Mouse (Mus musculus) embryonic facial prominence, embryonic 14.5 days (tissue): ENCODE measurements around the gene Uspl1. TPM values are rescaled to one million over a fixed set of nuclear protein-coding genes. Genes with fewer than 3 reads are reported as not detected.

Experiments
- ATAC-seq: fragments of 200-750 bp; cut with Nextera tagmentation; 2 replicates; pipeline ENCODE4 v1.8.0; 2017; ENCODE audit warnings: low read depth, moderate number of reproducible peaks, moderate TSS enrichment
- DNase-seq: peaks from one replicate; pipeline ENCODE4 v3.0.0-alpha.2; 2015; ENCODE audit warnings: low spot score
- H3K27ac ChIP-seq: fragments of 300-500 bp; sonication (generic); replicated peaks from 2 replicates; pipeline ENCODE4 v1.5.1; 2014; ENCODE audit warnings: low read depth, mild to moderate bottlenecking, low read length, moderate library complexity
- H3K27me3 ChIP-seq: fragments of 300-500 bp; sonication (generic); replicated peaks from 2 replicates; pipeline ENCODE4 v1.6.1; 2014; ENCODE audit warnings: low read length; ENCODE audit not compliant: control insufficient read depth, insufficient read depth
- H3K36me3 ChIP-seq: fragments of 300-500 bp; sonication (generic); 2 replicates; pipeline ENCODE4 v1.6.1; 2014; ENCODE audit warnings: low read length, mixed read lengths; ENCODE audit not compliant: control insufficient read depth, insufficient read depth
- H3K4me1 ChIP-seq: fragments of 300-500 bp; sonication (generic); 2 replicates; pipeline ENCODE4 v1.6.1; 2014; ENCODE audit warnings: antibody characterized with exemption, low read length; ENCODE audit not compliant: control insufficient read depth, insufficient read depth
- H3K4me2 ChIP-seq: fragments of 300-500 bp; sonication (generic); 2 replicates; pipeline ENCODE4 v1.6.1; 2014; ENCODE audit warnings: low read depth, mild to moderate bottlenecking, low read length, moderate library complexity, mixed read lengths
- H3K4me3 ChIP-seq: fragments of 300-500 bp; sonication (generic); 2 replicates; pipeline ENCODE4 v1.5.1; 2014; ENCODE audit warnings: low read depth, mild to moderate bottlenecking, low read length
- H3K9ac ChIP-seq: fragments of 300-500 bp; sonication (generic); 2 replicates; pipeline ENCODE4 v1.6.1; 2014; ENCODE audit warnings: low read depth, mild to moderate bottlenecking, low read length, moderate library complexity, mixed read lengths
- H3K9me3 ChIP-seq: fragments of 300-500 bp; sonication (generic); 2 replicates; pipeline ENCODE4 v1.6.1; 2016; ENCODE audit warnings: low read length; ENCODE audit not compliant: control insufficient read depth
- WGBS: fragments of 180-500 bp; shearing (Covaris S2); extraction: QIAGEN DNeasy Blood & Tissue Kit; methylation state at CpG from one replicate; pipeline ENCODE4 v1.1.7; 2014; 5-methylcytosine and 5-hydroxymethylcytosine counted together
- polyA plus RNA-seq: library from polyadenylated mRNA; unstranded; fragments of >200 nt; fragmentation: Nextera tagmentation; extraction: Ambion mirVana; gene quantifications from 2 replicates; pipeline ENCODE4 v1.2.1, GENCODE M21; 2014

The Uspl1 gene
- polyA plus RNA-seq, 1 experiment from 2014 or later = 41.5 TPM

GRCm38 (mm10) chr5:149196611-149197010, 12.5 kb downstream of the Uspl1 start:
- no peak for DNase-seq
- peaks cover 82% of the 10 kb centered on the region for H3K36me3 ChIP-seq
- WGBS = 3% methylated on average over 1 of the region's 1 CpGs

DNA sequence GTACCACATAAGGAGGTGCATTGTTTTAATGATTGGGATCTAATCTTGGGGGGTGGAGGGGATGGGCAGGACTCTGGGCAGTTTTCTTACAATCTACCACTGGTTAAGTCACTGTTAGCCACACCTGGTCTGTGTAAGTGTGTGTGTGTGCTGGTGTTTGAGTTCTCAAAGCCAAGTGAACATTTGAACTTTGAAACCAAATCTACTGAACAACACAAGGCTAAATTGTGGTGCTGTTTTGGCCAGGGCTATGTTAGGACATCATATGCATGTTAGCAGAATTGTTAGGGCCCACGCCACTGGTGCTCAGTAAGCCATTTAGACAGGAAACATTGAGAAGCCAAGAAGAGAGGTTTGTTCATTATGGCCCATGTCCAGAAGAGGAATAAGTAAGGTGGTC, 14.6 kb downstream of the Uspl1 start:
- ATAC-seq (no peak), DNase-seq (no peak)
- Histone ChIP-seq H3K4me2 (no peak overlapping the region), H3K4me1 (0 out of 2 replicates have a peak, but pooled peaks cover 4% of the 10 kb centered on the region), H3K9me3 (no peaks in the 10 kb centered on the region), H3K9ac (no peak overlapping the region), H3K36me3 (peaks cover 85% of the 10 kb centered on the region), H3K27ac (no peak overlapping the region), H3K27me3 (no peaks in the 10 kb centered on the region), H3K4me3 (no peak overlapping the region)
- WGBS = 90% methylated on average over 1 of the region's 1 CpGs

More at GRCm38 (mm10) chr5:149196611-149197010, 12.5 kb downstream of the Uspl1 start:
- Histone ChIP-seq H3K27ac (no peak overlapping the region), H3K4me1 (0 out of 2 replicates have a peak, but pooled peaks cover 4% of the 10 kb centered on the region), H3K4me2 (no peak overlapping the region), H3K4me3 (no peak overlapping the region), H3K27me3 (no peaks in the 10 kb centered on the region), H3K9ac (no peak overlapping the region), H3K9me3 (no peaks in the 10 kb centered on the region)
- no peak for ATAC-seq

DNA sequence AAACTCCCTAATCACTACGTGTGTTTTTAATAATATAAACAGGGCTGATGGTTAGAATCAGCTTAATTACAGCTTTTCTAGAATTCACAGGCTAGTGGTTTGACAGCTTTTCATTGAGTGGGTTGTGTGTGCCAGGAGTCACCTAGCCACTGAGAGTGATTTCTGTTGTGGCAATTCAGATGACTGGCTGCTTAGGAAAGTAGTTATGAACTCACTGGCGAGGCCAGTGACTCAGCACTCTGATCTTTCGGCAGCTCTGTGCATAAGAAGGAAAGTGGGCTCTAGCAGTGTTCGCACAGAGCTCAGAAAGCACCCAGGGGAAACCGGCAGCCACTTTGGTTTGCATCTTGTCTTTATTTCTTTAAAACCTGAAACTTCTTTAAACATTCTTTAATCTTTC, 18.8 kb downstream of the Uspl1 start:
- H3K9ac ChIP-seq = no peak overlapping the region
- H3K9me3 ChIP-seq = no peaks in the 10 kb centered on the region
- H3K27ac ChIP-seq = no peak overlapping the region
- no peak overlapping the region for H3K4me2 ChIP-seq
- H3K36me3 ChIP-seq = peaks cover 84% of the 10 kb centered on the region
- no peaks in the 10 kb centered on the region for H3K4me1 ChIP-seq
- H3K4me3 ChIP-seq = no peak overlapping the region
- ATAC-seq (no peak), DNase-seq (peak; percentile 31)
- 50% methylated on average over 5 of the region's 5 CpGs for WGBS
- no peaks in the 10 kb centered on the region for H3K27me3 ChIP-seq

DNA sequence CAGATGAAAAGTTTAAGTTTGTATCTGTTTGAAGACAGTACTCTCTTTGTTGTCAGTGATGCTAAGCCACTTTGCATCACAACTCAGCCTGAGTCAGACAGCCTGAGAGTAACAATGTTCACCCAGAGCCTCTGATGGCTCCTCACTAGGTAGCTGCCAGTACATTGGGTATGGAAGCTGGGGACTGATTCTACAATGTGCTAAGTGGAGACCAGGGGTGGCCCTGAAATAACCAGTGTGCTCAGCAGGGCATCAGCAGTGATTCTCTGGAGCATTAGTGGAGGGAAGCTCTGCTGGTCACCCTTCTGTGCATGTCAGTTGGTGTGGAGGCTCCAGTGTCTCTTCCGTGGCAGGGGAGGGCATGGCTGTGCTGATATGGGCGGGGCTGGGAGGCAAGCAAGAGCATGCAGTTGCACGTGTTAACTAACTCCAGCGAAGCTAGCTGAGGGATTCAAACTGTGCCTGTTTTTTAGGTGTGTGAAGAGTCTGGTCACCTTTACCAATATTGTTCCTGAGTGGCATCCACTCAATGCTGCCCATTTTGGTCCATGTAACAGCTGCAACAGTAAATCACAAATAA, 19.7 kb downstream of the Uspl1 start:
- DNase-seq (no peak), ATAC-seq (no peak)
- Histone ChIP-seq H3K4me2 (no peak overlapping the region), H3K4me1 (no peaks in the 10 kb centered on the region), H3K9ac (no peak overlapping the region), H3K9me3 (no peaks in the 10 kb centered on the region), H3K27ac (no peak overlapping the region), H3K27me3 (no peaks in the 10 kb centered on the region), H3K4me3 (no peak overlapping the region), H3K36me3 (peaks cover 81% of the 10 kb centered on the region)
- 73% methylated on average over 4 of the region's 4 CpGs for WGBS

- H3K4me1 ChIP-seq = no peaks in the 10 kb centered on the region
Measured at GRCm38 (mm10) chr5:149204822-149205221, 20.7 kb downstream of the Uspl1 start.

GRCm38 (mm10) chr5:149205265-149205664, 21.1 kb downstream of the Uspl1 start:
- H3K36me3 ChIP-seq = peaks cover 81% of the 10 kb centered on the region
- 69% methylated on average over 8 of the region's 8 CpGs for WGBS

More at GRCm38 (mm10) chr5:149204822-149205221, 20.7 kb downstream of the Uspl1 start:
- no peak for ATAC-seq
- Histone ChIP-seq H3K27ac (no peak overlapping the region), H3K9ac (no peak overlapping the region), H3K4me3 (no peak overlapping the region), H3K4me2 (no peak overlapping the region), H3K27me3 (no peaks in the 10 kb centered on the region), H3K9me3 (no peaks in the 10 kb centered on the region), H3K36me3 (peaks cover 80% of the 10 kb centered on the region)
- DNase-seq = no peak
- 88% methylated on average over 7 of the region's 7 CpGs for WGBS

GRCm38 (mm10) chr5:149206286-149206685, 22.1 kb downstream of the Uspl1 start:
- WGBS = 69% methylated on average over 5 of the region's 5 CpGs
- ATAC-seq (no peak), DNase-seq (no peak)

More at GRCm38 (mm10) chr5:149205265-149205664, 21.1 kb downstream of the Uspl1 start:
- Histone ChIP-seq H3K27ac (no peak overlapping the region), H3K4me2 (no peak overlapping the region), H3K9me3 (no peaks in the 10 kb centered on the region), H3K27me3 (no peaks in the 10 kb centered on the region), H3K4me1 (no peaks in the 10 kb centered on the region), H3K9ac (no peak overlapping the region), H3K4me3 (no peak overlapping the region)
- DNase-seq (no peak), ATAC-seq (0 out of 2 replicates have a peak, but pooled peaks have one; percentile 13)

DNA sequence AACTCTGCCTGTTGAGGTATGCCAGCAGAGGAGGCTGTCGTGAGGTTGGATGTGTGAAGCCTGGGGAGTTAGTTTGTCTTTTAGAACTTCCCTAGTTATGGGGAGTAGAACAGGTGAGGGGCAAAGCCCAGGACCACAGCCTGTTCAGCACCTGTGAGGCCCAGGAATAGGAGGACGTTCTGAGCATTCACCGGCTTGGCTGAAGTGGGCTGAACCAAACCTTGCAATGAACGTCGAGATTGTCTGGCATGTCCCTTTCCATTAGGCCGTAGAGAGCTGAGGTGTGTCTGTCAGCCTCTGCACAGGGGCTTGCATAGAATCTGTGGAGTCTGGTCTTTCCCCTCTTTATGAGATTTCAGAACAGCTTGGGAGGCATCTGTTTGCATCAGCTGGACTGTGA, 23.5 kb downstream of the Uspl1 start:
- H3K4me2 ChIP-seq = no peak overlapping the region
- no peak overlapping the region for H3K27ac ChIP-seq
- H3K27me3 ChIP-seq = no peaks in the 10 kb centered on the region
- H3K9me3 ChIP-seq = no peaks in the 10 kb centered on the region
- no peak overlapping the region for H3K9ac ChIP-seq
- no peak overlapping the region for H3K4me3 ChIP-seq
- DNase-seq (no peak), ATAC-seq (no peak)
- no peaks in the 10 kb centered on the region for H3K4me1 ChIP-seq
- WGBS = 78% methylated on average over 6 of the region's 6 CpGs
- H3K36me3 ChIP-seq = peaks cover 85% of the 10 kb centered on the region

More at GRCm38 (mm10) chr5:149206286-149206685, 22.1 kb downstream of the Uspl1 start:
- Histone ChIP-seq H3K9ac (no peak overlapping the region), H3K36me3 (peaks cover 85% of the 10 kb centered on the region), H3K27ac (no peak overlapping the region), H3K4me2 (no peak overlapping the region), H3K27me3 (no peaks in the 10 kb centered on the region), H3K4me3 (no peak overlapping the region), H3K4me1 (no peaks in the 10 kb centered on the region), H3K9me3 (no peaks in the 10 kb centered on the region)

DNA sequence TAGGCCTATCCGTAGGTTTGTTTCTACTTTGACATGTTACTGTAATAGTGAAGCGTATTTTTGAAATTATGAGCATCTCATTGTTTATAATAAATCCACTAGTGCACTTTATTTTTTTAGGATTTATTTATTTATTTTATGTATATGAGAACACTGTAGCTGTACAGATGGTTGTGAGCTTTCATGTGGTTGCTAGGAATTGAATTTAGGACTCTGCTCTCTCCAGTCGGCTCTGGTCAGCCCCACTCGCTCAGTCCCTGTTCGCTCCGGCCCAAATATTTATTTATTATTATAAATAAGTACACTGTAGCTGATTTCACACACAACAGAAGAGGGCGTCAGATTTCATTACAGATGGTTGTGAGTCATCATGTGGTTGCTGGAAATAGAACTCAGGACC, 24.6 kb downstream of the Uspl1 start:
- Histone ChIP-seq H3K9me3 (no peaks in the 10 kb centered on the region), H3K27me3 (no peaks in the 10 kb centered on the region), H3K36me3 (peaks cover 85% of the 10 kb centered on the region), H3K4me1 (no peaks in the 10 kb centered on the region), H3K27ac (no peak overlapping the region), H3K4me3 (no peak overlapping the region), H3K4me2 (no peak overlapping the region), H3K9ac (no peak overlapping the region)
- DNase-seq = no peak
- no peak for ATAC-seq
- 87% methylated on average over 7 of the region's 7 CpGs for WGBS
